Mouse (Mus musculus): ENCODE results near the gene Trim32.

- TF ChIP-seq CTCF (IDR thresholded peaks at IDR 0.05; ENCODE audit: extremely low read depth, insufficient read depth, low read length) (no peak), POLR2A (IDR thresholded peaks at IDR 0.05; ENCODE audit: extremely low read depth, insufficient read depth, low read length) (no peak)
These were observed 37.8 kb downstream of the Trim32 start for GRCm38 (mm10) chr4:65642611-65643010.
